Mouse (Mus musculus): ENCODE results near the gene Gtf2a1l.

DNA sequence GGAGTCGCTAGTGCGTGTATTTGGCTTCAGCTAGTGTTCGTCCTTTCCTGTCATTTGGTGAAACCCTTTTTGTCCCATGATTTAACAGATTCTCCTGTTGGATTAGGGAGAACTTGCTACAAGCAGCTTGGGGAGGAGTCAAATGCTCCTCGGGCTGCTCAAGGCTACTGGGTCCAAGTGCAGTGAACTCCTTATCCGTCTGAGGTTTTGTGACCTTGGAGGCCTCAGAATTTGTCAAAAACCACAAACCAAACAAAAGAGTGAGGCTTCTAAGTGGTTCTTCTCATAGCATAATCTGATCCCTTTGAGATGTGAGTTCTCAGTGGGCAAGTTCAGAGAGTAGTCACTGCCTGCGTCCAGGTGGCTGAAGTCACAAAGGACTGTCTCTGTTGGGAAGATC, 87.3 kb downstream of the Gtf2a1l start:
- TF ChIP-seq CTCF (IDR thresholded peaks at IDR 0.05; ENCODE audit: control insufficient read depth, insufficient read depth, insufficient replicate concordance, low read depth, low read length) (no peak), POLR2A (IDR thresholded peaks at IDR 0.05; ENCODE audit: control insufficient read depth, low read depth, low read length) (no peak)

Measured in testis, adult 2 months (tissue).